In the genomic region with DNA sequence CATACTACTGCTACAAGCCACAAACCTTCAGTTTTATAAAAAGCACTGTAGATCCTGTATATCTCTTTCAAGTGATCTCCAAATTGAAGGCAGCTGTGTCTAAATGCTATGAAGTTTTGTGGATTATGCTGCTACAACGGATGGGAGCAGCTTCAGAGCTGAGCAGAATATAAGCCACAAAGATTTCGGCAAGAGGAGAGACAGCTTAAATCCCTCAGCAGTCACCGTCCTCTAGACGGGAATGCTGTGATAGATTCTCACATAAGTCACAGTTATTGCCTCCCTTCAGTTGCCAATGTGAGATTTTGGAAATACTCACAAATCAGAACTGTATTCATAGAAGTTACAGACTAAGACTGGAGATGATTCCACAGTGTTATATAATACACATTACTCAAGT, we compare ENCODE assay signal across 19 mouse cellular contexts.
"Had no signal": no experiment of that assay in that cellular context is flagged by ENCODE, and none has a peak within 500 bp of the region (broad histone marks: within the 10 kb centered on the region; RNA-seq: fewer than 3 reads in every experiment).

No protein-coding gene starts in this region.

- H3K27ac ChIP-seq: limb, embryonic 12.5 days; limb, embryonic 15.5 days; liver, embryonic 14.5 days; lung, embryonic 15.5 days; stomach, embryonic 15.5 days had no signal

- H3K4me2 ChIP-seq: limb, embryonic 12.5 days; limb, embryonic 15.5 days; liver, embryonic 11.5 days; lung, embryonic 15.5 days; midbrain, embryonic 11.5 days; stomach, embryonic 15.5 days had no signal

- DNase-seq: kidney, adult 2 months; kidney, postnatal 10 days; kidney, postnatal 4 days; liver, postnatal 0 days; lung, postnatal 10 days; lung, postnatal 36 days; midbrain, embryonic 14.5 days; right cerebral cortex, postnatal 25 days; spleen, adult 18-20 months; thymus, adult 18-20 months; thymus, postnatal 36 days had no signal

- ATAC-seq: intestine, postnatal 0 days; liver, postnatal 0 days had no signal

- H3K9ac ChIP-seq: limb, embryonic 12.5 days; limb, embryonic 15.5 days; liver, embryonic 14.5 days; liver, postnatal 0 days; lung, embryonic 15.5 days; stomach, embryonic 15.5 days had no signal

- H3K4me1 ChIP-seq: limb, embryonic 12.5 days; limb, embryonic 15.5 days; lung, embryonic 15.5 days; stomach, embryonic 15.5 days had no signal

- H3K36me3 ChIP-seq: limb, embryonic 12.5 days; limb, embryonic 15.5 days; lung, embryonic 15.5 days; stomach, embryonic 15.5 days had no signal

- H3K27me3 ChIP-seq: limb, embryonic 12.5 days; limb, embryonic 15.5 days; lung, embryonic 15.5 days; stomach, embryonic 15.5 days had no signal

- H3K4me3 ChIP-seq: limb, embryonic 12.5 days; limb, embryonic 15.5 days; lung, embryonic 15.5 days; stomach, embryonic 15.5 days had no signal

- H3K9me3 ChIP-seq: limb, embryonic 12.5 days; limb, embryonic 15.5 days; lung, embryonic 15.5 days; stomach, embryonic 15.5 days had no signal
